Mouse (Mus musculus): Measurements from ENCODE around the gene Acox3. TPM values are rescaled to one million over a fixed set of nuclear protein-coding genes. Genes with fewer than 3 reads are reported as not detected.

The Acox3 gene
- polyA plus RNA-seq, 1 experiment from 2014 or later, result 13.1 TPM

DNA sequence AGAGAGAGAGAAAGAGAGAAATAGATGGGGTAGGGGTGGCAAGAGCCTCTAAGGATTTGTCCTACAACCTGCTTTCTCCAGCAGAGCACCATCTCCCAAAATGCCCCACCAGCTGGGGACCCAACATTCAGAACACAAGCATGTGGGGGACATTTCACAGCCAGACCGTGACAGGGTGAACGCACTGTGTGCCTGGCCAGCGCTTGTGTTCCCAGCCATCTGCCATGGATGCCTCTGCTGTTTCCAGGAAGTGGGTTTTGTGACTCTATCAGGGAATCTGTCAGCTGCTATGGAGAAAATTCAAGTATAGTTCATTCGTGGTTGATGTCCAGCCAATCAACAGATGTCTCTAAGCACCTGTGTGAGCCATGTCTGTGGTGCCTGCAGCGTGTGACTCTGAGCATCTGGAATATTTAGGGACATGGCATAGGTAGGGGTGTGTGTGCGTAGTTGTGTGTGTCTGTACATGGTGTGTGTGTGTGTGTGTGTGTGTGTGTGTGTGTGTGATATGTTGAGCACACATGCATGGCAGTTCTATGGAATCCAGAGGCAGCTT is 63.2 kb downstream of the Acox3 start:
- 86% methylated on average over 6 of the region's 6 CpGs for WGBS
- no peak overlapping the region for H3K4me2 ChIP-seq (replicated peaks; ENCODE audit: low read depth, low read length)
- no peaks in the 10 kb centered on the region for H3K27me3 ChIP-seq (ENCODE audit: control insufficient read depth, insufficient read depth, low read length)
- no peaks in the 10 kb centered on the region for H3K36me3 ChIP-seq (ENCODE audit: control insufficient read depth, insufficient read depth, low read length)
- no peaks in the 10 kb centered on the region for H3K9me3 ChIP-seq (ENCODE audit: control insufficient read depth, low read length)
- H3K4me1 ChIP-seq (ENCODE audit: control insufficient read depth, insufficient read depth, low read length), result peaks cover 20% of the 10 kb centered on the region
- no peak for ATAC-seq (ENCODE audit: low FRiP score, low TSS enrichment)
- H3K27ac ChIP-seq (ENCODE audit: low read depth, low read length), result no peak overlapping the region
- H3K4me3 ChIP-seq (ENCODE audit: low read length), result no peak overlapping the region
- H3K9ac ChIP-seq (ENCODE audit: low read depth, low read length), result no peak overlapping the region

DNA sequence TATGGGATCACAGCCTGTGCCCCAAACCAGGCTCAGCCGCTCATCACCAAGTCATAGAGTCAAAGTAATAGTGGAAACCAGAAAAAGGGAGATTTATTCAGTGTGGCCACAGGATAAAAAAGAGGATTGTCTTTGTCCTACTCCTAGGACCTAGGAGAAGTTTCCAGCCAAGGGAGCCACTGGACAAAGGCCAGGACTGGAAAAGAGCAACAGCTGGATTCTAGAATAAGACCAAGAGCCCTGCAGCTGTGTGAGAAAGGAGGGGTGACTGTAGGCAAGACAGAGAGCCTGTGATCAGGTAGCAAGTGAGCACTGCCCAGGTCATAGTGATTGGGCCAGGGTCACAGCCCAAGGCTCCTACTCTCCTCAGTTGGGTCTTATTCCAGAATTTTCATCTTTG is 64.1 kb downstream of the Acox3 start:
- 93% methylated on average over 1 of the region's 1 CpGs for WGBS
- no peak overlapping the region for H3K4me3 ChIP-seq (ENCODE audit: low read length)
- no peak overlapping the region for H3K27ac ChIP-seq (ENCODE audit: low read depth, low read length)
- no peaks in the 10 kb centered on the region for H3K9me3 ChIP-seq (ENCODE audit: control insufficient read depth, low read length)
- no peak overlapping the region for H3K9ac ChIP-seq (ENCODE audit: low read depth, low read length)
- peaks cover 12% of the 10 kb centered on the region for H3K4me1 ChIP-seq (ENCODE audit: control insufficient read depth, insufficient read depth, low read length)
- ATAC-seq (ENCODE audit: low FRiP score, low TSS enrichment), result no peak
- no peak overlapping the region for H3K4me2 ChIP-seq (replicated peaks; ENCODE audit: low read depth, low read length)
- H3K27me3 ChIP-seq (ENCODE audit: control insufficient read depth, insufficient read depth, low read length), result no peaks in the 10 kb centered on the region
- no peaks in the 10 kb centered on the region for H3K36me3 ChIP-seq (ENCODE audit: control insufficient read depth, insufficient read depth, low read length)

GRCm38 (mm10) chr5:35647562-35647961 is 64.7 kb downstream of the Acox3 start:
- no peak overlapping the region for H3K27ac ChIP-seq (ENCODE audit: low read depth, low read length)
- no peak overlapping the region for H3K4me2 ChIP-seq (replicated peaks; ENCODE audit: low read depth, low read length)
- no peaks in the 10 kb centered on the region for H3K9me3 ChIP-seq (ENCODE audit: control insufficient read depth, low read length)
- no peak; the same call in 1 of the 2 replicates for ATAC-seq (ENCODE audit: low FRiP score, low TSS enrichment)
- WGBS, result 48% methylated on average over 4 of the region's 4 CpGs
- H3K9ac ChIP-seq (ENCODE audit: low read depth, low read length), result no peak overlapping the region
- no peaks in the 10 kb centered on the region for H3K27me3 ChIP-seq (ENCODE audit: control insufficient read depth, insufficient read depth, low read length)
- no peaks in the 10 kb centered on the region for H3K36me3 ChIP-seq (ENCODE audit: control insufficient read depth, insufficient read depth, low read length)
- H3K4me3 ChIP-seq (ENCODE audit: low read length), result no peak overlapping the region
- H3K4me1 ChIP-seq (ENCODE audit: control insufficient read depth, insufficient read depth, low read length), result peaks cover 6% of the 10 kb centered on the region; the same call in 1 of the 2 replicates

- no peak overlapping the region for H3K4me3 ChIP-seq (ENCODE audit: low read length)
- 0 out of 2 replicates have a peak, but pooled peaks cover 4% of the 10 kb centered on the region for H3K4me1 ChIP-seq (ENCODE audit: control insufficient read depth, insufficient read depth, low read length)
- H3K27ac ChIP-seq (ENCODE audit: low read depth, low read length), result no peak overlapping the region
- H3K36me3 ChIP-seq (ENCODE audit: control insufficient read depth, insufficient read depth, low read length), result no peaks in the 10 kb centered on the region
- no peak for ATAC-seq (ENCODE audit: low FRiP score, low TSS enrichment)
- H3K4me2 ChIP-seq (replicated peaks; ENCODE audit: low read depth, low read length), result no peak overlapping the region
- no peaks in the 10 kb centered on the region for H3K9me3 ChIP-seq (ENCODE audit: control insufficient read depth, low read length)
- no peaks in the 10 kb centered on the region for H3K27me3 ChIP-seq (ENCODE audit: control insufficient read depth, insufficient read depth, low read length)
- H3K9ac ChIP-seq (ENCODE audit: low read depth, low read length), result no peak overlapping the region
- WGBS, result 61% methylated on average over 2 of the region's 2 CpGs
Observed at GRCm38 (mm10) chr5:35648230-35648629, 65.4 kb downstream of the Acox3 start.

GRCm38 (mm10) chr5:35652319-35652718 is 69.5 kb downstream of the Acox3 start:
- Histone ChIP-seq H3K4me1 (ENCODE audit: control insufficient read depth, insufficient read depth, low read length) (0 out of 2 replicates have a peak, but pooled peaks cover 4% of the 10 kb centered on the region), H3K36me3 (ENCODE audit: control insufficient read depth, insufficient read depth, low read length) (no peaks in the 10 kb centered on the region), H3K4me3 (ENCODE audit: low read length) (no peak overlapping the region), H3K4me2 (replicated peaks; ENCODE audit: low read depth, low read length) (no peak overlapping the region), H3K27me3 (ENCODE audit: control insufficient read depth, insufficient read depth, low read length) (no peaks in the 10 kb centered on the region), H3K9ac (ENCODE audit: low read depth, low read length) (no peak overlapping the region), H3K9me3 (ENCODE audit: control insufficient read depth, low read length) (no peaks in the 10 kb centered on the region), H3K27ac (ENCODE audit: low read depth, low read length) (no peak overlapping the region)
- ATAC-seq (ENCODE audit: low FRiP score, low TSS enrichment), result no peak
- 83% methylated on average over 3 of the region's 3 CpGs for WGBS

DNA sequence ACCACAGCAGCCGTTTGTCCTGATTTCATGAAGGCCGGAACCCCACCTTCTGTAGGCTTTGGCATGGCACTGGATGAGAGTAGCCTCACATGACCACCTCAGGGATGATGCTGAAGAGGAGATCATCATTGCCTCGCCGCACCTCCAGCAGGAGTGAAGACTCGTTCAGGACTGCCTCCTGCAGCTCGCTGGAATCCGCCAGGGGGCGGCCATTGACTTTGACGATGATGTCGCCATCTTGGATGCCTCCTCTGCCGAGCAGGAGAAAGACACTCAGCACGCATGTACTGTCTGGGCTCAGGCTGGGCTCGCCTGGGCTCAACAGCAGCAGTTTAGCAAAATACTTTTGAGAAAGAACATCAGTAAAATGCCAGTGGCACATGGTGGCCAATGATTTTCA is 70.0 kb downstream of the Acox3 start:
- Histone ChIP-seq H3K9ac (ENCODE audit: low read depth, low read length) (no peak overlapping the region), H3K4me2 (replicated peaks; ENCODE audit: low read depth, low read length) (no peak overlapping the region), H3K4me1 (ENCODE audit: control insufficient read depth, insufficient read depth, low read length) (0 out of 2 replicates have a peak, but pooled peaks cover under 1% of the 10 kb centered on the region), H3K9me3 (ENCODE audit: control insufficient read depth, low read length) (no peaks in the 10 kb centered on the region), H3K36me3 (ENCODE audit: control insufficient read depth, insufficient read depth, low read length) (no peaks in the 10 kb centered on the region), H3K27ac (ENCODE audit: low read depth, low read length) (no peak overlapping the region), H3K27me3 (ENCODE audit: control insufficient read depth, insufficient read depth, low read length) (no peaks in the 10 kb centered on the region), H3K4me3 (ENCODE audit: low read length) (no peak overlapping the region)
- WGBS, result 87% methylated on average over 13 of the region's 13 CpGs
- ATAC-seq (ENCODE audit: low FRiP score, low TSS enrichment), result no peak

GRCm38 (mm10) chr5:35653743-35654395 is 71.0 kb downstream of the Acox3 start:
- Histone ChIP-seq H3K9me3 (ENCODE audit: control insufficient read depth, low read length) (no peaks in the 10 kb centered on the region), H3K9ac (ENCODE audit: low read depth, low read length) (no peak overlapping the region), H3K36me3 (ENCODE audit: control insufficient read depth, insufficient read depth, low read length) (no peaks in the 10 kb centered on the region), H3K4me1 (ENCODE audit: control insufficient read depth, insufficient read depth, low read length) (no peaks in the 10 kb centered on the region), H3K27ac (ENCODE audit: low read depth, low read length) (no peak overlapping the region), H3K4me3 (ENCODE audit: low read length) (no peak overlapping the region), H3K27me3 (ENCODE audit: control insufficient read depth, insufficient read depth, low read length) (no peaks in the 10 kb centered on the region), H3K4me2 (replicated peaks; ENCODE audit: low read depth, low read length) (no peak overlapping the region)
- WGBS, result 72% methylated on average over 9 of the region's 9 CpGs
- ATAC-seq (ENCODE audit: low FRiP score, low TSS enrichment), result no peak

DNA sequence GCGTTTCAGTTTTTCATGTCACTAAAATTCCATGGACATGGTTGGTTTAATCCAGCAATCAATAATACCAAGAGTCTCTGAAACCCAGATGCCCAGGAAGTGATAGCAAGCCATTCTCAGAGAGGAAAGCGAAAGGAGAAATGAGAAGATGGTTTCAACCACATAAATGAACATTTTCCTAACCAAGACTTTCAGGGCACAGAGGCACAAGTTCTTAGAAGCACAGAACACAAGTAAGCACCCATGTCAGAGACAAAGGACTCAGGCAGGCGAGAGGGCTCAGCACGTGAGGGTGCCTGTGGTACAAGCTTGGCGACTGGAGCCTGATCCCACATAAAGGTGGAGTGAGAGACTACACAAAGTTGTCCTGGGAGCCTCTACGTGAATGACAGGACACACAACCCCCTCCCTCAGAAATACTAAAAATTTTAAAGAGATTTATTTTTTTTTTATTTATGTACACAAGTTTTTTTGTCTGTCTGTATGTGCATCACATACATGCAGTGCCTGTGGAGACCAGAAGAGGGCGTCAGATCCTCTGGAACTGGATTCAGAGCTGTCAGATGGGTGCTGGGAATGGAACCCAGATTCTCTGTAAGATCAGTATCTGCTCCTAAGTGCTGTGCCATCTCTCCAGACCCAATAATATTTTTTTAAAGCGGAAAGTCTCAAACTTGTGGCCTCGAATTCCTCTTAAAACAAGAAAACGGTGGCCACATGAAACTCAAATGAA is 73.1 kb downstream of the Acox3 start:
- no peak for ATAC-seq (ENCODE audit: low FRiP score, low TSS enrichment)
- H3K4me1 ChIP-seq (ENCODE audit: control insufficient read depth, insufficient read depth, low read length), result no peaks in the 10 kb centered on the region
- H3K4me3 ChIP-seq (ENCODE audit: low read length), result no peak overlapping the region
- no peak overlapping the region for H3K27ac ChIP-seq (ENCODE audit: low read depth, low read length)
- H3K9ac ChIP-seq (ENCODE audit: low read depth, low read length), result no peak overlapping the region
- no peaks in the 10 kb centered on the region for H3K36me3 ChIP-seq (ENCODE audit: control insufficient read depth, insufficient read depth, low read length)
- no peaks in the 10 kb centered on the region for H3K9me3 ChIP-seq (ENCODE audit: control insufficient read depth, low read length)
- 86% methylated on average over 10 of the region's 10 CpGs for WGBS
- no peaks in the 10 kb centered on the region for H3K27me3 ChIP-seq (ENCODE audit: control insufficient read depth, insufficient read depth, low read length)
- no peak overlapping the region for H3K4me2 ChIP-seq (replicated peaks; ENCODE audit: low read depth, low read length)

GRCm38 (mm10) chr5:35659503-35659902 is 76.7 kb downstream of the Acox3 start:
- H3K9ac ChIP-seq (ENCODE audit: low read depth, low read length), result no peak overlapping the region
- no peaks in the 10 kb centered on the region for H3K36me3 ChIP-seq (ENCODE audit: control insufficient read depth, insufficient read depth, low read length)
- WGBS, result 65% methylated on average over 3 of the region's 3 CpGs
- H3K4me3 ChIP-seq (ENCODE audit: low read length), result no peak overlapping the region
- H3K9me3 ChIP-seq (ENCODE audit: control insufficient read depth, low read length), result no peaks in the 10 kb centered on the region
- H3K4me1 ChIP-seq (ENCODE audit: control insufficient read depth, insufficient read depth, low read length), result no peaks in the 10 kb centered on the region
- no peak for ATAC-seq (ENCODE audit: low FRiP score, low TSS enrichment)
- H3K27ac ChIP-seq (ENCODE audit: low read depth, low read length), result no peak overlapping the region
- no peaks in the 10 kb centered on the region for H3K27me3 ChIP-seq (ENCODE audit: control insufficient read depth, insufficient read depth, low read length)
- no peak overlapping the region for H3K4me2 ChIP-seq (replicated peaks; ENCODE audit: low read depth, low read length)
